Mouse (Mus musculus): ENCODE measurements around the gene Olfr911-ps1.

Olfr911-ps1 gene

DNA sequence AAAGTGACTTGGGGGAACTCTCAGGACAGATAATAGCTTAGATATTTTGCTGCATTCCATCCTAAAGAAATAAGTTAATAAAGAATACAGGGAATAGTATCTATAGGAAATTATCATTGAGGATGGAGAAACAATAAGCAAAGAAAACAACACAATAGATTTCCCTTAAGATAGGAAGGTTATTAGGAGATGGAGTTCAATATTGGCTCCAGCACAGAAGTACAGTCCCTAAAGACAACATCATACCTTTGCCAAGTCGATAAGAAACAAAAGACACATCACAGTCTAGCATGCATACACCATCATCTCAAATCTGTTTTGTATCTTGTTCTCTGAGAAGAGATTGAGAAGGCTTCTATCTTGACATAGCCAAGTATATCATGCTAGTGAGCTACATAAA lies at the start of gene Olfr911-ps1:
Olfr911-ps1 (plus strand) TSS at position 301 of the 400 bp plus-strand sequence.
- no peak for DNase-seq

GRCm38 (mm10) chr9:38486785-38487184 lies 34.6 kb upstream of the Olfr911-ps1 start, which contains the start of gene Olfr906:
Gene Olfr906, plus strand, starts transcription at chr9:38487085.
- DNase-seq = no peak

GRCm38 (mm10) chr9:38495501-38495900 lies 25.9 kb upstream of the Olfr911-ps1 start, which contains the start of gene Olfr907:
Gene Olfr907, plus strand, starts transcription at chr9:38495801.
- DNase-seq = no peak

DNA sequence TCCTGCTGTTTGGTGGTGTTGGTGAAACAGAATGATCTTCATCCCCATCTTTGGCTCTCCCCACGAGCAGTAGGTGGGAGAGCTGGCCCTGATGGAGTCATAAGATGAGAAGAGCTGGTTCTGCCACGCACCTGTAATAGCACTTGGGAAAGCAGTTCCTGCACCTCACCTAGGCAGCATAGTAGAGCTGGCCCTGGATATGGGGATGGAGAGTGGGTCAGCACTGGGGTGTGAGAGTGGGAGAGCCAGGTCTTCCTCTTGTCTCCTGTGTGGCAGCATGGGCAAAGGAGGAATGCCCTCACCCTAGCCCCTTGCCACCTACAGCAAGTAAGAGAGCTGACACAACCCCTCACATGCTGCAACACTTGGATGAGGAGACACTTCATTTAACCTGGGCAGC lies 9.0 kb upstream of the Olfr911-ps1 start:
- no peak for DNase-seq

GRCm38 (mm10) chr9:38537549-38537948 lies 16.2 kb downstream of the Olfr911-ps1 start, which contains the start of gene Olfr910:
Gene Olfr910, plus strand, starts transcription at chr9:38537849.
- no peak for DNase-seq
